Mouse (Mus musculus): Measurements from ENCODE around the gene Bco1.

The Bco1 gene

GRCm38 (mm10) chr8:117095647-117096046 lies at the start of gene Bco1:
Gene Bco1, plus strand, starts transcription at chr8:117095854.
- DNase-seq (ENCODE audit: low spot score in 2 of 2) = no peak

DNA sequence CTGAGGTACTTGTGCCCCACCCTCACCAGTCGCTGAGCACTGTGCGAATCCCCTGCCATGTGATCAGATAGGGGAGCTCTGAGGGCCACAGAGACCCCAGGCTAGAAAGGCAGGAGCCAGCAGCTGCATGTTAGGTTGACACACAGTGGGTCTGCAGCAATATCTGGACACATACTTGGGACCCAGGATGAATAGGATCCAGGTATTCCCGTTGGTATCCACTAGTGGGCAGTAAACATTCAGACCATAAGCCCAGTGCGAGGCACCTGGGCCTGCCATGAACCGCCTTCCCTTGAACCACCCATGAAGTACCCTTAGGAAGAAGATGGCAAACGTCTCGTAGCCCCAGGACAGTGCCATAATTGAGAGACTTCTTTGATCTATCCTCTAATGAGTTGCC lies 46.2 kb upstream of the Bco1 start:
- DNase-seq (ENCODE audit: low spot score in 2 of 2) = no peak

DNA sequence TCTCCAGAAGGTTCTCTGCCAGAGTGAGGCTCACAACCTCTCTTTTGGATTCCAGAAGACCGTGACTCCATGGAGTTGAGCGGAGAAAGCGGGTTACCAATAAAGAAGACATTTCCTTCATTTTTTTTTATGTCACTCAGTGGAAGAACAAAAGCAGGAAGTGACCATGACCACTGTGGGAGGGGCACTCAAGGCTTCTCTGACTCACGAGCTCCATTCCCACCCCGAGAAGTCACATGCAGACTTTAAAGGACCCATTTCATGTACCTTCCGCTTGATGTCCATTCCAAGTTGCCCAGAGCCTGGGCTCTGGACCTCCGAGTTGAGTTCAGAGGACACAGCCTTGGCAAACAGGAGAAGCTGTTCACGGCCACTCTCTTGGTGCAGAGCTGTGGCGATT lies 44.9 kb upstream of the Bco1 start:
- no peak for DNase-seq (ENCODE audit: low spot score in 2 of 2)

- no peak for DNase-seq (ENCODE audit: low spot score in 2 of 2)
Measured at GRCm38 (mm10) chr8:117051316-117051715, 44.3 kb upstream of the Bco1 start.

DNA sequence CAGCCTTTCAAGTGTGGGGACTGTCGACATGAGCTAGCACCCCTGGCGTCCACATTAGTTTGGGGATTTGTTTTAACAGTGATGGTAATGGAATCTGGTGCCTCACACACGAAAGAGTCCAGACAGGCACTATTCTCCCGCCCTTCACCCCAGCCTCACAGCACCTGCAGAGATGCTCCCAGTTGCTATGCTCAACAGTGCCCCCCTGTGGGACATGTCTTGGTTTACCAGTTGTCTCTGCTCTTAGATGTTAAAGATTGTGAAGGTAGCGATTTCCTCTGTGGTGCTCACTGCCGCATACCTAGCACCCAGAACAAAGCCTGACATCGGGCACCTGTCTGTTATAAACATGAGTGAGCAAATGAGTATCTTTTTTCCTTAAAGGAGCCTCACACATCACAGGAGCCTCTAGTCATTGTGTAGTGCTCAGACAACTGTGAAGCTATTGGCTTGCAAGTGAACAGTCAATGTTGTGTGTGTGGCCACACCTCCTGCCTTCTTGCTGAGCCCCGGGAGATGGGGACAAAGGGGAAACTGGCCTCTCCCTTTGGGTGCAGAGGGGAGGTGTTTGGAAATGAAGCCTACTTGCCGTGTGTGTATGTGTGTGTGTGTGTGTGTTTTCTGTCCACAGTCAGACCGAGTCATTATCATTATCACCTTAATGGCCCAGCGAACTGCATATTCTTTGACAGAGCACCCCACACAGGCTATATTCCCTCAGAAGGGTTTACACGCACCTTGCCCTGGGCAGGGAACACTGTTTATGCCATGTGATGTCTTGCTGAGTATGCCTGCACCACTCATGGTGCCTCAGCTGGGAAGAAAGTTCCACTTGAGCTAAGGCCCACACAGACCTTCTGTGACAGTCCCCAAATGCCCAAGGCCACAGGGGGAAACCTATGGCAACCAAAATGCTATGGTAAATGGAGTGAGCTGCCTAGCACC lies 42.2 kb upstream of the Bco1 start:
- DNase-seq (ENCODE audit: low spot score in 2 of 2) = no peak

- no peak for DNase-seq (ENCODE audit: low spot score in 2 of 2)
Measured at GRCm38 (mm10) chr8:117054146-117054545, 41.5 kb upstream of the Bco1 start.

DNA sequence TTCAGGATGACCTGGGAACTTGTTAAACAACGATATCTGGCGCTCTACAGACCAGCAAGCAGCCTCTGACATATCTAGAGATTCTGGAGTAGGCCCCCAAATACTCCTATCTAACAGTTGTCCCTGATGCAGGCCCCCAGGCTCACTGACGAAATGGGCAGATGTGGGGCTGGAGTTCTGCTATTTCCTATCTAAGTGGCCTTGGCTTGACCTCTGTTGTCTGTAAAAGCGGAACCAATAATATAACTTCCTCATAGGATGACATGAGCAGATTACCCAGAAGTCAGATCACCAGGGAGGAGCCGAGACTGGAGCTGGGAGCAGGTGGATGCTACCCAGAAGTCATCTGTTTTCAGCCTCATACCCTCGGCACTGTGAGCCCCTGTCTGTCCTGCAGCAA lies 40.6 kb upstream of the Bco1 start:
- DNase-seq (ENCODE audit: low spot score in 2 of 2) = no peak

GRCm38 (mm10) chr8:117059021-117059420 lies 36.6 kb upstream of the Bco1 start:
- DNase-seq (ENCODE audit: low spot score in 2 of 2) = no peak

DNA sequence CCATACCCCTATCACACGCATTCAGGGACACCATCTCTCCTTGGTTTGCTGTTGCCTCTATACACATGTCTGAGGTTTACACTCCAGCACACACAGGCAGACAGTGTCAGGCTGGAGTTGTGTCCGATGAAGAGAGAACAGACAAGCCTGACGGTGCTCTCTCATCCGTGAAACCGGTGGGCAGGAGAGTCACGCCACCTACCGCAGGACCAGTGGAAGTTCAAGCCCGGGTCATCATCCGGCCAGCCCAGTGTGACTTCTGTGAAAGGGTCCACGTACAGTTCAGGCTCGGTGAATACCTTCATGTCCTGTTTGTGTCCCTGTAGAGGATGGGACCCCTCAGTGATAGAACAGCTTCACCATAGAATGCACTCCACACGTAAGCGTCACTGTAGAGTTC lies 35.3 kb upstream of the Bco1 start:
- DNase-seq (ENCODE audit: low spot score in 2 of 2) = no peak

DNA sequence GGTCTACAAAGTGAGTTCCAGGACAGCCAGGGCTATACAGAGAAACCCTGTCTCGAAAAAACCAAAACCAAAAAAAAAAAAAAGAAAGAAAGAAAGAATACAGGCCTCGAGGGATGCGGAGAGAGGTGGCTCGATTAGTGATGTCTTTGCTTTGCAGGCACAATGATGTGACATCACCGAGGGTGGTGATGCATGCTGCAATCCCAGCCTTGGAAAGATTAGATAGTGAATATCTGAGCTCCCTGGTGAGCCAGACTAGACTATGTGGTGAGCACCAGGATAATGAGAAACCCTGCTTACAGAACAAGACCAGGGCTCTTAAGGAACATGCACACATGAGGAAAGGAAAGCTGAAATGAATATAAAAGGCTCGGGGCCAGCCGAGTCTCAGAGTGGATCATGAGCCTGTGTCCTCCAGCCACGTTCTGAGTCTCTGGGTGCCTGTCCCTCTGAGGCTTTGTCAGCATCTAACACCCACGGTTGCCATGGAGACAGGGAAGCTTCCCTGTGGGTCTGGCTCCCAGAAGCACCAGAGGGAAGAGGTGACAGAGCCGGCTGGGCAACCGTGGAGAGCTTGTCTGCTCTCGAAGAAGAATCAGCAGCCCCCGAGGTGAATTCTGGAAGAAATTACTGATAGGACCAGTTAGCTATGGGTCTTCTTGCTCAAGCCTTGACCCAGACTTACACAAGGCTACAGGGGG lies 34.3 kb upstream of the Bco1 start:
- DNase-seq (ENCODE audit: low spot score in 2 of 2) = no peak

DNA sequence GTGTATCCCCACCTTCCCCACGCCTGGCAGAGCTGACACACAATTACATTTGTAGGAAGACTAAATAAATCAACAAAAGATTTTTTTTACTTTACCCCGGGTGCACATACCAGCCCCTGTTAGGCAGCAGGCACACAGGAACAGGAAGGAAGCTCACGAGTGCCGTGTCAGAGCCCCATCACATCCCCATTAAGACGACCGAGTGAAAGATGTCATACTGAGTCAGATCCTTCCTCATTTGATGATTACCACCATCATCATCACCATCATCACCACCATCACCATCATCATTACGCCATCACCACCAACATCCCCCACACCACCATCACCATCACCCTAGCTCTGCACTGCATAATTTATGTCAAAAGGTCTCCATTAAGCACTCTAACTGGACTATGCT lies 28.7 kb upstream of the Bco1 start:
- DNase-seq (ENCODE audit: low spot score in 2 of 2) = no peak

- DNase-seq (ENCODE audit: low spot score in 2 of 2) = no peak
Measured at GRCm38 (mm10) chr8:117067396-117067795, 28.3 kb upstream of the Bco1 start.

DNA sequence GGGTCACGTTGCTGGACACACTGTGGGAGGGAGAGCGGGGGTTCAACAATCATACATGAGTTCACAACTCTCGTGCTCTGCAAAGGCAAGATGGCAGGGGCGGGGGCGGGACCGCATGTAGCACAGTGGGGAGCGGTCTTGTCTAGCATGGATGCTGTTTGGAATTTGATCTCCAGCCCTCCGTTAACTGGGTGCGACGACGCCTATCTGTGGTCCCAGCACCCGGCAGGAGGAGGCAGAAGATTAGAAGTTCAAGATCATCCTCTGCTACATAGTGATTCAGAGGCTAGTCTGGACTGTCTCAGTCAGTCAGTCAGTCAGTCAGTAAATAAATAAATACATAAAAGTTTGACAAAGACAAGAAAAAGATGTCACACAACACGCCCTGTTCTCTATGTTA lies 27.4 kb upstream of the Bco1 start:
- DNase-seq (ENCODE audit: low spot score in 2 of 2) = no peak

DNA sequence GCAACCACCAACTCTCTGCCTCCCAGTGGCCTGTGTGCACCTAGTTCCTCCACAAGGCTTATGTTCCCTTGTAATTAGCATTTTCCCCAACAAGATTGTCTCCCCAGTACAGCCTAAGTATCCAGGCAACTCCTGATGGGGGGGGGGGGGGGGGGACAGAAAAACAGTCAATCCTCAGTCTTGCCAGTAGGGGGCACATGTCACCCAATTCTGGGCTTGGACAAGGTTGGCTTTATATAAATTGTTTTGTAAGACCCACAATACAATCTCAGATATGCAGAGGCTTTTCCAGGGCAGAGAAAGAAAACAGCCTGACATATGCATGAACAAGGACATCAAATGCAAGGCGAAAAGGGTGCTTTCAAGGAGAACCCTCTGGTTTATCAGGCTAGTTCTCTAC lies 25.9 kb upstream of the Bco1 start:
- DNase-seq (ENCODE audit: low spot score in 2 of 2) = no peak

- no peak for DNase-seq (ENCODE audit: low spot score in 2 of 2)
Measured at GRCm38 (mm10) chr8:117074350-117075182, 21.1 kb upstream of the Bco1 start.

DNA sequence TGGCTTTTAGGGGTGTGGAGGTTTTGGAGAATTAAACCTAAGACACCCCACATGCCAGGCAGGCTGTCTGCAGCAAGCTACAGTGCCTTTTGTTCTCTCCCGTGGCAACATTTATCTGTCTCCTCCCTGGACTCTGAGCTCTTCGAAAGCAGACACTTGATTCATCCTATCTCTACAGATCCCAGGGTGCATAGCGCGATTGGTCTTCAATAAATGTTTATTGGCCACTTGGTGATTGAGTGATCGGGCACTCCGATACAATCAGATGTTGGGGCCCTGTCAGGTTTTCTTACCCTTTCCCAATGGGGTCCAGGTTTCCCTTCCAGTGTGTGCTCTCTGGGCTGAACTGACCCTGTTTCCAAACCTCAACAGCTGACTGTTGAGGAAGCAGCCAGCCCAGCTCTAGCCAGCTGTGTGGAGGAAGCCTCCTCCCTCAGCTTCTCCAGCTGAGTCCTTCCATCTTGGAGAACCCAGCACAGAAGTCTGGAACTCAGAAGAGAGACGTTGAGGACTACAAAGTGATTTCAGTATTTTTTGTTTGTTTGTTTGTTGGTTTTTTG lies 17.2 kb upstream of the Bco1 start:
- DNase-seq (ENCODE audit: low spot score in 2 of 2) = no peak

DNA sequence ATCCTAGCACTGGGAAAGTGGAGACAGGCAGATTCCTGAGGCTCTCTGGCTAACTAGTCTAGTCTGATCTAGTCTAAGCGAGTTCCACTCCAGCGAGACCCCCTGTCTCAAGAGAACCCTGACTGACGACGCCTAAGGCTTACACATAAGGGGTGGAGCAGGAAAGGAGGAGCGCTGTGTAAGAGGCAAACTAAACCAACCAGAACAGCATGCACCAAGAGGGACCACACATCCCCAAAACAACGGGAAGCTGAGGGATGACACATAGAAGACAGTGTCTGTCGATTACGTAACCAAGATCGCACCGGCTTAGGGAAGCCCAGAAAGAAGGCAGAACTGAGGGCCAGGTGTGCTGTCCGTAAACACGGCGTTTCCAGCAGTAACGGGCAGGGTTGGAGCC lies 16.0 kb upstream of the Bco1 start:
- no peak for DNase-seq (ENCODE audit: low spot score in 2 of 2)

DNA sequence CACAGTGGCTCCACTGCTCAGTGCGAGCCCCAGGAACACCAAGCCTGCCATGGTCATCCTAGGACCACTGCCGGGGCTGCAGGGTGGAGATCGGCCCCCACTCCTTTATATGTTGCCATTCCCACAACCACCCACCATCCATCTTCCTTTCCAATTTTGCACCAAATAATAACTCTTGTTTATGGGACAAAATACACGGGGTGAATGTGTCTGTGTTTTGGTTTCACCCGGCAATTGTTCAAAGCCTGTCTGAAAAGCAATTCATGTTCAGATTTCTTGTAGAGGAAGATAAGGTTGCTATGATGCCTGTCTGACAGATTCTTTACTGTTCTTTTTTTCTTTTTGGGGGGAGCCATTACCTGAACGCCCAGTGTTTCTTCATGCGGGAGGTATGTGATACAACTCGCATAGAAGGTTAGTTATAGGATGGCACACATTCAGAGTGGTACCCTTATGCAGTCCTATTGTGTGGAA lies 13.2 kb upstream of the Bco1 start, which contains the start of gene Pkd1l2:
TSS of gene Pkd1l2 (minus strand) at position 51 of the 474 bp plus-strand sequence.
- no peak for DNase-seq (ENCODE audit: low spot score in 2 of 2)

DNA sequence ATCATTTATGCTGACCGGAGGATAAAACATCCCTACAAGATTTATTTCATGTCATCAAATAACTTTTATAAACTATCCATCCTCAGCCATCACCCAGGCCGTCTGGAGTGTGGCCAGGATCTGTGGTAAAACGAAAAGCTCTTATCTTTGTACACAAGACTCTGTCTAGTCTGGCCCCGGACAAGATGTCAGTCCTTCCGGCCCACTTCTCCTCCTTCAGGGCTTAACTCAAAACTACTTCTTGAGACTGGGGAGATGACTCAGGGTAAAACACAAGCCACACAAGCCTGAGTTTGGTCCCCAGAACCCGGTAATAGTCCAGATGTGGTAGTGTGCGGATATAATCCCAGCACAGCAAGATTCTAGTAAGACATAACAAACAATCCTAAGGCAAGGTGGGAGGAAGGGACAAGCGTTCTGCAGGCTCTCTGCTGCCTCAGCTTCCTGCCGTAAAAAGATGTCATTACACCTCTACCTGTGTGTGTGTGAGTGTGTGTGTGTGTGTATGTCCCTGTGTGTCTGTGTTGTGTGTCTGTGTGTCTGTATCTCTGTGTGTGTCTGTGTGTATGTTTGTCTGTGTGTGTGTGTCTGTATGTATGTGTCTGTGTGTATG lies 12.6 kb upstream of the Bco1 start:
- no peak for DNase-seq (ENCODE audit: low spot score in 2 of 2)

DNA sequence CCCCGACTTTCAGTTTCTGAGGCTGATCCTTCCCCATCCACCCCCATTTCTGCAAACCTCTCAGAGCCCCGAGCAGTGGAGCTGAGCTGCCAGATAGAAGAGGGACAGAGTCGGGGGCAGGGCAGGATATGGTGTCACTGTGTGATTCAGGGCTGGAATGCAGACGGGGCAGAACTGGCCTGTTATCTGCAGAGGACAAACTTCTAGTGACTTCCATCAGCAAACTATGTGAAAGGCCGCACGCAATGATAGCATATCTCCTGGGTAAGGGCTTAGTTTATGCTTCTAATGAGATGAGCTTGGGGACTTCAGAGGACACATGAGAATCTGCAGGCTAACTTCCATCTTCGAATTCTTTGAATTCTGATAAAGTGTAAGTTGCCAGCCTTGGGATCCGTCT lies 10.1 kb upstream of the Bco1 start:
- DNase-seq (ENCODE audit: low spot score in 2 of 2) = no peak

- DNase-seq (ENCODE audit: low spot score in 2 of 2) = no peak
Measured at GRCm38 (mm10) chr8:117087036-117087435, 8.6 kb upstream of the Bco1 start.
